Mouse (Mus musculus) frontal cortex, postnatal 10 days (tissue): ENCODE measurements around the gene Aco2.

ENCODE experiments used
- DNase-seq, 2 experiments: peaks; one replicate each; pipeline ENCODE4 v3.0.0; 2022; ENCODE audit warnings: low spot score in 2 of 2, mixed read lengths in 1 of 2

The Aco2 gene

DNA sequence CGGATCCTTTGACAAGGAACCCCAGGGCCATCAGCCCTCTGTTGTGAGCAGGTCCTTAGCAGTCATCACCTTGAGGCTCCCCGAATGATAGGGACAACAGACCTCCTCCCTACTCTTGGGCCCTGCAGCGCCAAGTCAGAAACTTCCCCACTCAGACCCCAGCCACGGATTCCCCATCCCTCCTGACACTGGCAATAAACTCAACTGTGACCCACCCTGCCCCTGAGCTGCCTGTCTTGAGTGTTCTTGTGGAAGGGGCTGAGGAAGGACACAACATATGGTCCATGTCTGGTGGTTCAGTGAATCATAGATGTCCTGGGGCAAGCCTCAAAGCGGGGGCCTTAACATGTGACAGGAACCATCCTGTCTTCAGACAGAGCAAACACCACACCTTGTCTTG lies 78.6 kb downstream of the Aco2 start:
- no peak for DNase-seq

DNA sequence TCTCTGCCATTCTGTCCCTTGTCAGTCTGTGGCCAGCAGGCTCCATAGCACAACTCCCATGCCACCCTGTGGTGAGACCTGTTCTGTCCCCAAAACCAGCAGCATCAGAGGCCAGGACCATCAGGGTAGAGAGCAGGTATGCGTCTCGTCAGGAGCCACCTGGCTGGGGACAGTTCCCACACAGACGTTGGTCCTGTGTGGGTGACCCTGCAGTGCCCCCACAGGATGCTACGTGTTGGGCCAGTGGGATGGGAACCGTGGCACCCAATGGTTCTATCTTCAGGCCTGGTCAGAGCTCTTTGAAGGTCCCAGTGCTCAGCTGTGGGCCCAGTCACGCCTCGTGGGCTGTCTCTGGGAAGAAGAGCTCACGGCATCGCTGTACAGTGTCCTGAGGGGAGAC lies 79.0 kb downstream of the Aco2 start:
- no peak for DNase-seq

DNA sequence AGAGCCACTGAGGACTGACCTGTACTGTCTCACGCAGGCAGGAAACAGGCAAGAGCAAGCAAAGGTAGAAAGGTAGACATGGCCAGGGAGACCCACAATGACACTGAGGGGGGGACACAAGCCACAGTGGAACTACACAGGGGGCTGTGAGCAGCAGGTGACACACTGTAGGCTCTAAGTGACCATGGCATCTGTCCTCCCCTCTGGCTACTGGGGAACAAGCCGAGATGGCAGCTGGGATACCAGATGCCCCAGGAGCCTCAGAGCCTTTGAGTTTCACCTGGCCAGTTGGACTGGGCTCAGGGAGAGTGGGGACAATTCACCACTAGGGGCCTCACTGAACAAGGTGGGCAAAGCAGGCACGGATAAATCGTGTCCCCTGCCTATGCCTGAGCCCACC lies 80.2 kb downstream of the Aco2 start:
- DNase-seq = no peak

DNA sequence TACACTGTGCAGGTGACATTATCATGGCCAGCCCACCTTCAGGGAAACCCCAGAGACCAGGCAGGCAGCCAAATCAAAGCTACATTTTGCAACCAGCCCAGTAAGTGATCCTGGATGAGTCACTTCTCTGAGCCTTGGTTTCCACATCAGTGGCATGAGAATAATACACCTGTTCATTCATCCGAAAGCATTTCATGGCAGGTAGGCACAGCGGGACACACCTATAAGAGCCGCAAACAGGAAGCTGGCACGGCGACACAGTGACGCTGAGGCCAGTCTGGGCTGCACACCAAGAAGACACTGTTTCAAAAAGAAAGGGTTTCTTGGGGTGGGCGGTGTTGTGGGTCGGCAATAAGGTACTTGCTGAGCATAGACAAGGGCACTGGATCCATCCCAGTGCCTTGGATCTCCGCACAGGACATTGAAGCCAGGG lies 82.1 kb downstream of the Aco2 start:
- peak in 1 of 2 experiments; percentile 11 for DNase-seq

DNA sequence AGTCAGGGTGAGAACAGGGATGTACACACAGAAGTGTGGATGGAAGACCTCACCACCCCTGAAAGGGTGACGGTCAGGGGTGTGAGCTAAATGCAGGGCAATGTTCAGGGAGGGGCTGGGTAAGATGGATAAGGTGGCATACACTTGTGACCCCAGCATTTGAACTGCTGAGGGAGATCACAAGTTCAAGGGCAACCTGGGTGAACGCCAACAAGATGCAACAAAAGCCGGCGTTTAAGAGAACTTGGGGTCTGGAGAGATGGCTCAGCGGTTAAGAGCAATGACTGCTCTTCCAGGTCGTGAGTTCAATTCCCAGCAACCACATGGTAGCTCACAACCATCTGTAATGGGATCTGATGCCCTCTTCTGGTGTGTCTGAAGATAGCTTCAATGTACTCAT lies 82.6 kb downstream of the Aco2 start:
- DNase-seq = peak in 1 of 2 experiments; percentile 11

DNA sequence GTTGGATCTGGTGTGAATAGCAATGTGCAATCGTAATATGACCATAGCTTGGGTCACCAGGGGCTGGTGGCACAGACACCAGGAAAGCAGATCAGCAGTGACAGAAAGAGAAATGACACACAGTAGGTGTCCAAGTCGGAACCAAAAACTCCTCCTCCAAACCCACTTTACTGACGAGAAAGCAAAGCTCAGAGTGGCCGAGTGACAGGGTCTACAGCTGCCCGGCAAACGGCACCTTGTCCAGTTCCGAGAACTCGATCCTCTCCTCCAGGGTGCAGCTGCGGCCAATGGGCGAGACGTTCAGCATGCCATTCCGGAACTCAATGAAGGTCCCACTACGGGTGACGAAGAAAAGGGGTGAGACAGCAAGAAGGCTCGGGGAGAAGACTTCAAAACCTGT lies 83.3 kb downstream of the Aco2 start:
- no peak for DNase-seq

DNA sequence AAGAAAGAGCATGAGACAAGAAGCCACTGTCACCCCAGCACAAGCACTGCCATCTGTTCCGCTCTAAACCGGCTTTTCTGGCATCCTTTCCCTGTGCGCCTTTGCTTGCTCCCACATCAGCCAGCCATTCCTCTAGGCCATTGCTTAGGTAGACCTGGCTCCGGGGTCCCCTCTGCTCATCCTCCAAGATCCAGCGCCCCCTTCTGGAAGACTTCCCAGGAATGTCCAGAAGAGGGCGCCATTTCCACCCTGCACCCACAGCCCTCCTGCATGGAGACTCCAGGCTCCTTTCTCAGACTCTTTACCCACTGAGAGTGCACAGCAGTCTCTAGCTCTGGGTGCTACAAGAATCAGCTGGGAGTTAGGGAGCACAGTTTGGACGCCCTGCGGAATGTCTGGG lies 84.3 kb downstream of the Aco2 start:
- peak in 1 of 2 experiments; percentile 59 for DNase-seq

DNA sequence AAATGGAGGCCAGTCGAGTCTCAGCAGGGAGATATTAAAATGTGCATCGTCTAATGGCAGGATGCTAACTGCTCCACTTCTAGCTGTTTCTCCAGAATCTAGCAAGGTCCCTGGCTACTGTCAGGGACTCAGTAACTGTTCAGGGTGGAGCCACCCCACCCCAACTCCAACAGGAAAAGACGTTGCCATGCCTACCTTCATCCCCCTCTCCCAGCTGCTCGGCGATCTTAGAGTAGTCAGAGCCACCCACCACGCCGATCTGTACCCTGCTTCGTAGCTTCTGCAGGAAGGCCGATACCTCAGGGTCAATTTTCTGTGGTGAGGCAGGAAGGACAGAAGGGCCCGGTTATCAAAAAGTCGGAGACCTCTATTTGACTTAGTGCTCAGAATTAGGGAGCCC lies 85.5 kb downstream of the Aco2 start:
- DNase-seq = no peak

DNA sequence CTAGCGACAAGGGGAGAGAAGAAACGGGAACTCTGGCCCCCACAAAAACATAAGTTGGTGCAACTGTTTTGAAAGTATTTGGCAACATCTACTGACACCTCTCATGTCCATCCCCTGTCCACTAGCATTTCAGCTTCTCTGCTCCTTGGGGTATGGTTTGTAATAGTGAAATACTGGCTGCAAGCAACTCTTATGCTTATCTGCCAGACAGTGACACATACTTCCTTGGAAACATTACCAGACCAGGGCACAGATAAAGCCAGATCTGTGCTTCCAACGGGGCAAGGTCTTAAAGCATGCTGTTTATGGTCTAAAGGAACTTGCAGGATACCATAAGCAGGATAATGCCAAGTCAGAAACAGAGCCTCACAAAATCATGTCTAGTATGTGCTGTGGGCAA lies 86.8 kb downstream of the Aco2 start:
- DNase-seq = no peak

DNA sequence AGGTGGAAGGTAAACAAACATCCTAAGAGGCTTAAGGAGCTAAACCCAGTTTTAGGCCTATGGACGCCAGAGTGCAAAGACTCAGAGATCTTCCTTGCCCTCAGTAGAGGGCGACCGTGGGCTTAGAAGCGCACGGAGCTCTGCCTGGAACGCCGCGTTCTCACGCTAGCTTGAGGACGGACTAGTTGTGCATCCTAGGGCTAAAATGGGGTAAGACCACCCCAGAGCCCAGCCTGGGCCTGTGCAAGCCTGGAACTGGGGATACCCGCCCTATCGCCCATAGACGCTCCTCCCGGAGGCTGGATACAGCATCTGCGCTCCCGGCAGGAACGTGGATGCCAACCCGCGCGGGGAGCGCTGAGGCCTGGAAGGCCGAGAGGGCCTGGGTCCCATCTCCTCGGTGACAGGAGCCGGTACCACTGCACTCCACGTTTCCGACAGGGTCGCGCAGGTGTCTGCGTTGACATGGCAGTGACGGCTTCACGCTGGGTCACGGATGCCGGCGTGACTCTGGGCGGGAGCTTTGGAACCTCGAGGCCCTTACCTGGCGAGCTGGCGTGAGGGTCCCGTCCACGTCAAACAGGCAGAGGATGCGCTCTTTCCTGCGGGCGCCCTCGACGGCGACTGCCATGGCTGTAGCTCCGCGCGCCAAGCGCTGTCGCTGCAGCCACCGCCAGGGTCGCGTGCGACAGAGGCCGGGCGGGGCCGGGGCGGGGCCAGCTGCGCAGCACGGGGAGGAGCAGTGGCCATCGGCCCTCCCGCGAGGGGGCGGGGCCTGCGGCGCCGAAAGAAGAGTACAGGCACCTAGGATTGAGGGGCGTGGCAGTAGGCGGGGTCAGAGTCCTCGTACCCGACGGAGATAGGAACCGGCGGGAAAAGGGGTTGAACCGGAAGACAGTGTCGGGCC lies 88.3 kb downstream of the Aco2 start, which contains the start of gene Pmm1:
Pmm1 (minus strand) TSS at position 760 of the 907 bp plus-strand sequence.
- peak; percentile 97 to 98 for DNase-seq

DNA sequence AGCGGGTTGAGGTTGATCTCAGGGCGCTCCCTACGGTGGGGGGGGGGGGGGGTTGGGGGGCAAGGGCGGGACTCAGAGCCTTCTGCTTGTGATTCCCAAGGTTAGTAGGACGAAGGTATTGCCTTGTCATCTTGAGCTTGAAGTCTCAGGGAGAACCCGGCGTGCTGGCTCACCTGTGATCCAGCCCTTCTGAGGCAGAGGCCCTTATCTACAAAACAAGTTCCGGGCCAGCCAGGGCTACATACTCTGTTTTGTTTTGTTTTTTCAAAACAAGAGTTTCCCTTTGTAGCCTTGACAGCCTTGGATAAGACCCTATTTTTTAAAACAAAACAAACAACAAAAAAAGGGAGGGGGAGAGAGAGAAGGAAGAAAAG lies 89.0 kb downstream of the Aco2 start:
- DNase-seq = no peak

DNA sequence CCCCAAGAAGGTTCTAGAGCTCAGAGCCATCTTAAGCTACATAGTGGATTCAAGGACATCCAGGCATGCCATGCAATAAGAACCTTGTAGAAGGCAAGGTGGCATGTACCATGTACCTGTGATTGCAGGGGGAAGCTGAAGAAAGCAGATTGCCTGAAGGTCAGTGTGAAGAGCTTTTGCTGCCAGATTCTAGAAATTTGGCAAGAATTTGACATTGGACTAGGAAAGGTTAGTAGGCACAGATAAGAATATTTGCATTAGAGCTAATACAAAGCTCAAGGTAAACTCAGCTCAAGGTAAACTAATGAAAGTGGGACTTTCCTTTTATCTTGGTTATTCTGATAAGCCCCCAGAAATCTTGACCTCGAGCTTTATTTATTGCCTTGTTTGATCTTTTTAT lies 92.2 kb downstream of the Aco2 start:
- DNase-seq = no peak
